Mouse (Mus musculus) left cerebral cortex, adult 18-20 months (tissue): ENCODE measurements around the gene Lzic. TPM values are rescaled to one million over a fixed set of nuclear protein-coding genes. Genes with fewer than 3 reads are reported as not detected.
A peak's percentile ranks its signal among the peaks of the same experiment; 100 is the strongest.
"Not testable (repeated sequence)": the region's sequence is repeated elsewhere in the genome, so short reads cannot be mapped to it uniquely, and the experiment has no call there.

Source experiments
- DNase-seq, 2 experiments: peaks; one replicate each; pipeline ENCODE4 v3.0.0; 2021 to 2022; ENCODE audit warnings: low spot score in 2 of 2, mixed read lengths in 1 of 2
- long read RNA-seq, 2 experiments: library from polyadenylated mRNA; stranded (forward); transcript quantifications; one replicate each; pipeline ENCODE4 v2.0.0; 2021
- total RNA-seq, 2 experiments: library from RNA; stranded (reverse); gene quantifications; 2 replicates each; pipeline ENCODE4 v1.2.3; 2021

The Lzic gene
- total RNA-seq, result 10 to 100 TPM; 16.4 to 16.7 TPM
- long read RNA-seq, experiment 1, transcript Lzic-201 (7 exons, 1,817 nt), result major isoform, 5 of 11 reads
- long read RNA-seq, experiment 1, partial matches to known transcripts, result 0 of 11 reads
- long read RNA-seq, experiment 1, other reads (novel, unspliced or antisense), result 6 of 11 reads
- long read RNA-seq, experiment 2, partial matches to known transcripts, result 0 of 8 reads
- long read RNA-seq, experiment 2, other reads (novel, unspliced or antisense), result 4 of 8 reads

- peak; percentile 92 to 95 for DNase-seq
These were observed at the start of gene Lzic, which contains the start of gene Nmnat1 for GRCm38 (mm10) chr4:149485053-149485824. Gene Lzic (plus strand): TSS chr4:149485229. Gene Nmnat1 (minus strand): TSS chr4:149485202.

GRCm38 (mm10) chr4:149440576-149440975 lies 44.5 kb upstream of the Lzic start:
- no peak for DNase-seq

- DNase-seq, result no peak
These were observed 42.6 kb upstream of the Lzic start for GRCm38 (mm10) chr4:149442436-149442835.

GRCm38 (mm10) chr4:149444465-149444864 lies 40.6 kb upstream of the Lzic start:
- no peak for DNase-seq

- DNase-seq, result peak; percentile 81 to 88
These were observed 39.9 kb upstream of the Lzic start for GRCm38 (mm10) chr4:149444964-149445701.

GRCm38 (mm10) chr4:149445868-149446267 lies 39.2 kb upstream of the Lzic start:
- DNase-seq, result peak in 1 of 2 experiments; percentile 21

- no peak for DNase-seq
These were observed 38.7 kb upstream of the Lzic start for GRCm38 (mm10) chr4:149446309-149446708.

GRCm38 (mm10) chr4:149450636-149451035 lies 34.4 kb upstream of the Lzic start:
- DNase-seq, result no peak

GRCm38 (mm10) chr4:149453656-149454055 lies 31.4 kb upstream of the Lzic start:
- peak in 1 of 2 experiments; percentile 11 for DNase-seq

GRCm38 (mm10) chr4:149454263-149454662 lies 30.8 kb upstream of the Lzic start:
- DNase-seq, result no peak

GRCm38 (mm10) chr4:149454879-149455278 lies 30.1 kb upstream of the Lzic start, which contains the start of gene Rbp7:
Gene Rbp7 (minus strand): TSS chr4:149454978.
- DNase-seq, result no peak

GRCm38 (mm10) chr4:149457163-149457562 lies 27.9 kb upstream of the Lzic start:
- DNase-seq, result not testable (repeated sequence)

- DNase-seq, result no peak
These were observed 27.1 kb upstream of the Lzic start for GRCm38 (mm10) chr4:149457831-149458430.

GRCm38 (mm10) chr4:149458526-149458925 lies 26.5 kb upstream of the Lzic start:
- no peak for DNase-seq

- DNase-seq, result no peak
These were observed 25.6 kb upstream of the Lzic start for GRCm38 (mm10) chr4:149459425-149459824.

- not testable (repeated sequence) for DNase-seq
These were observed 24.6 kb upstream of the Lzic start for GRCm38 (mm10) chr4:149460475-149460874.

- DNase-seq, result no peak
These were observed 23.3 kb upstream of the Lzic start for GRCm38 (mm10) chr4:149461579-149462304.

GRCm38 (mm10) chr4:149462305-149462971 lies 22.6 kb upstream of the Lzic start:
- DNase-seq, result no peak

- no peak for DNase-seq
These were observed 21.5 kb upstream of the Lzic start for GRCm38 (mm10) chr4:149463435-149463950.

- DNase-seq, result no peak
These were observed 15.5 kb upstream of the Lzic start for GRCm38 (mm10) chr4:149469557-149469956.
